In genomic region chr5:65973189-65973588, GRCm38 (mm10) we compare ENCODE assay signal across 24 mouse cellular contexts. TPM values are rescaled to one million over a fixed set of nuclear protein-coding genes. Genes with fewer than 3 reads are reported as not detected.
"Had no signal": no experiment of that assay in that cellular context is flagged by ENCODE, and none has a peak within 500 bp of the region (broad histone marks: within the 10 kb centered on the region; RNA-seq: fewer than 3 reads in every experiment).

No protein-coding gene starts in this region.

- DNase-seq: kidney, adult 9 months; kidney, postnatal 14 days; kidney, postnatal 4 days; liver; liver, postnatal 0 days; lung, embryonic 14.5 days; midbrain, embryonic 14.5 days; thymus, adult 18-20 months; thymus, postnatal 14 days; thymus, postnatal 4 days had no signal

- H3K9me3 ChIP-seq: limb, embryonic 10.5 days; limb, embryonic 13.5 days; megakaryocyte, embryonic 14.5 days had no signal

- H3K27ac ChIP-seq: limb, embryonic 10.5 days; limb, embryonic 13.5 days; liver, embryonic 14.5 days had no signal

- ATAC-seq: liver, postnatal 0 days; lung, postnatal 0 days had no signal

- H3K4me1 ChIP-seq: limb, embryonic 10.5 days; limb, embryonic 13.5 days; megakaryocyte, embryonic 14.5 days had no signal

- H3K9ac ChIP-seq: limb, embryonic 13.5 days; liver, embryonic 14.5 days; liver, postnatal 0 days; lung, embryonic 14.5 days had no signal

- H3K4me2 ChIP-seq: limb, embryonic 13.5 days; lung, embryonic 14.5 days; midbrain, embryonic 11.5 days had no signal

- H3K27me3 ChIP-seq: limb, embryonic 13.5 days had no signal

- H3K4me3 ChIP-seq: limb, embryonic 10.5 days; limb, embryonic 13.5 days; megakaryocyte, embryonic 14.5 days had no signal

- H3K36me3 ChIP-seq: limb, embryonic 10.5 days; limb, embryonic 13.5 days had no signal

RNA-seq across cellular contexts. Expression of gene 9130230L23Rik, which starts 30.9 kb away (rescaled TPM):
- total RNA-seq: layer of hippocampus, adult 18-20 months; left cerebral cortex, adult 18-20 months; left cerebral cortex, postnatal 25 days; midbrain, postnatal 0 days had no signal
- polyA plus RNA-seq: limb, embryonic 13.5 days; liver, postnatal 0 days; midbrain, embryonic 11.5 days; midbrain, embryonic 14.5 days; midbrain, postnatal 0 days; neural tube, embryonic 11.5 days; neural tube, embryonic 14.5 days had no signal

RNA-seq across cellular contexts. Expression of gene Chrna9, which starts 38.5 kb away (rescaled TPM):
- total RNA-seq: layer of hippocampus, adult 18-20 months; layer of hippocampus, postnatal 14 days; left cerebral cortex, adult 18-20 months; left cerebral cortex, postnatal 25 days; midbrain, postnatal 0 days had no signal
- polyA plus RNA-seq: liver, embryonic 14.5 days; liver, postnatal 0 days; lung, embryonic 14.5 days; lung, postnatal 0 days; midbrain, embryonic 11.5 days; midbrain, embryonic 14.5 days; midbrain, postnatal 0 days; neural tube, embryonic 14.5 days; small intestine, adult 2 months had no signal
